Mouse (Mus musculus) erythroblast, embryonic 14.5 days (primary cell): ENCODE data around the gene Wdr66.

Experiments
- GATA1 ChIP-seq: IDR thresholded peaks from 2 replicates; pipeline ENCODE4 v1.6.1; 2012; ENCODE audit warnings: low read length, inconsistent platforms, mixed read lengths
- TAL1 ChIP-seq: IDR thresholded peaks from 3 replicates; pipeline ENCODE4 v1.6.1; 2012; ENCODE audit warnings: low read length, inconsistent platforms, mixed read lengths

DNA sequence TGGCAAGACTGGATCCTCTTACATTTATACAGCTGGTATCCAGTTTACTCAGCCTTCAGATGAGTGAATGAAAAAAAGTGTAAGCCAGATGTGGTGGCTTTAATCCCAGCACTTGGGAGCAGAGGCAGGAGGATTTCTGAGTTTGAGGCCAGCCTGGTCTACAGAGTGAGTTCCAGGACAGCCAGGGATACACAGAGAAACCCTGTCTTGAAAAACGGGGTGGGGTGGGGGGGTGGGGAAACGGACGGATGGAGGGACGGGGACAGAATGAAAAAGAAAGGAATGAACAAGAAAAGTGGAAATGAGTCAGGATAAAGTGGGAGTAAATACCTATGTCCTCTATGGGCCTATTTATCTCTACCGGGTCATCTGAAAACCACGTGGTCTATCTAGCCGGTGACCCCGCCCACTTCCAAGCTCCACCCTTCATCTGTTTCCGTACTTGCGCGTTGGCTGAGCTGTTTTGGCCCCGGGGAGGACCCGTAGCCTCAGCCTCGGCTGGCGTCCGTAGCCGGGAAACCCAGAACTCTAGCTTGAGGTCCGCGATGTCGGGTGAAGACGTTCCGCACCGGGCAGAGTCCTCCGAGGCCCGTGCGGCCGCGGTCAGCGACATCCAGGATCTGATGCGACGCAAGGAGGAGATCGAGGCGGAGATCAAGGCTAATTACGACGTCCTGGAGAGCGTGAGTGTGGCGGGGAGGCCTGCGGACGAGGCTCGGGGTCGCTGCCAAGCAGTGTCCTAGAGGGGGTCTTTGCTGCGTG is 24.0 kb upstream of the Wdr66 start:
- peak; percentile 97 for TF ChIP-seq GATA1
- no peak for TF ChIP-seq TAL1
